Mouse (Mus musculus): ENCODE data around the gene Efl1. TPM values are rescaled to one million over a fixed set of nuclear protein-coding genes. Genes with fewer than 3 reads are reported as not detected.

The Efl1 gene
- polyA plus RNA-seq, 1 experiment from 2014 or later, result 22.7 TPM

DNA sequence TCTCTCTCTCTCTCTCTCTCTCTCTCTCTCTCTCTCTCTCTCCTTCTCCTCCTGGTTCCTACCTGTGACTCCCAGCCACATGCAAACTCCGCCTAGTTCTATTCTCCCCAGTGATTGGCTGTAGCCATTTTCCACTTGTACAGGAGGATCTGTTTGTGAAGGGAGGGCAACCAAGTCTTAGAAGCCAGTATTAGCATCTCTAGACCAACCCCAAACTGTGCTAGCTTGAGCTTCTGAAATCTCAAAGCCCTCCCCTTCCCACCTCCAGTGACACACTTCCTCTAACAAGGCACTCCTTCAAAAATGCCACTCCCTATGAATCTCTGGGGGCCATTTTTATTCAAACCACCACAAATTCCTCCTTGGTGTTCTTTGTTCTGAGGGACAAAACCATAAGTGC lies 144.7 kb downstream of the Efl1 start:
- WGBS, result 78% methylated on average over 1 of the region's 1 CpGs
- H3K9ac ChIP-seq, result no peak overlapping the region
- H3K27me3 ChIP-seq (replicated peaks), result no peaks in the 10 kb centered on the region
- H3K9me3 ChIP-seq, result no peaks in the 10 kb centered on the region
- no peaks in the 10 kb centered on the region for H3K36me3 ChIP-seq
- H3K4me2 ChIP-seq, result no peak overlapping the region
- H3K4me1 ChIP-seq, result no peaks in the 10 kb centered on the region; the same call in 1 of the 2 replicates
- ATAC-seq (ENCODE audit: insufficient read depth, low FRiP score, low read depth), result no peak
- H3K4me3 ChIP-seq (replicated peaks), result no peak overlapping the region
- no peak overlapping the region for H3K27ac ChIP-seq

DNA sequence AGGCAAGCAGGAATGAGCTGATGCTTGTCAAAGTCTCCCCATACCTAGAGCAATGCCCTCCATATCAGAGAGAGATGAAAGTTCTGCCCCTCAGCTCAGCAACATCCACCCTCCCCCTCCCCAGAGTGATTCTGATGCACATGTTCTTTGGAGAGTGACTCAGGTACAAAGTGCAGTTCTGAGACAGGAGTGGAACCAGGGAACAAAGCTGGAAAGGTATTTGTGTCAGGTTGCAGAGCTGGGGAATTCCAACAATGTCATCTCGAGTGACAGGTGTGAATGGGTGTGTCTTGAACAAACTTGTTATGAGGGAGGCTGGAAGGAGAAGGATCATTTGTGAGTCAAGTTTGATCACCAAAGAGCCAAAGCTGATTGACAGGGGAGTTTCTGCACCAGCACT lies 146.1 kb downstream of the Efl1 start:
- Histone ChIP-seq H3K9ac (no peak overlapping the region), H3K4me2 (no peak overlapping the region), H3K36me3 (no peaks in the 10 kb centered on the region), H3K4me1 (no peaks in the 10 kb centered on the region; the same call in 1 of the 2 replicates), H3K27ac (no peak overlapping the region), H3K27me3 (replicated peaks) (no peaks in the 10 kb centered on the region; the same call in 1 of the 2 replicates), H3K9me3 (no peaks in the 10 kb centered on the region), H3K4me3 (replicated peaks) (no peak overlapping the region)
- 50% methylated on average over 1 of the region's 1 CpGs for WGBS
- ATAC-seq (ENCODE audit: insufficient read depth, low FRiP score, low read depth), result peak; percentile 31; the same call in 1 of the 2 replicates

DNA sequence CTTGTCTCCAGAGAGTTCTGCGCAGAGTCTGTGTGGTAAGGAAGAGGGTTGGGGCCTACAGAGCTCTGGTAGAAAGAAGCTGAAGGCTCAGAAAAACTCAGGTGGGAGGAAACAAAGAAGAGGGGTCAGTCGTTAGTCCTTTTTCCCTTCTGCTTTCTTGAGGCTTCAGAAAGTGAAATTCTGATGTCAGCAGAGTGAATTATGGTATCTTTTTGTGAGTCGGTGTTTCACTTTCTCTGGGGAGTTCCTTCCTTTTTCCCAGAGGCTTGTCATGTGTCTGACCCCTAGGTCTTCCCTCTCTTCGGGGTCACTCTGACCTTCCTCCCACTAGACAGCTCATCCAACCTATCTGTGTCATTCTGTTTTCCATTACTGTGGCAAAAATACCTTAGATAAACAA lies 153.8 kb downstream of the Efl1 start:
- Histone ChIP-seq H3K9me3 (no peaks in the 10 kb centered on the region), H3K4me3 (replicated peaks) (no peak overlapping the region), H3K4me2 (no peak overlapping the region), H3K27ac (no peak overlapping the region), H3K36me3 (no peaks in the 10 kb centered on the region), H3K9ac (no peak overlapping the region), H3K27me3 (replicated peaks) (no peaks in the 10 kb centered on the region; the same call in 1 of the 2 replicates), H3K4me1 (no peaks in the 10 kb centered on the region)
- no peak for ATAC-seq (ENCODE audit: insufficient read depth, low FRiP score, low read depth)
- 41% methylated on average over 4 of the region's 4 CpGs for WGBS

DNA sequence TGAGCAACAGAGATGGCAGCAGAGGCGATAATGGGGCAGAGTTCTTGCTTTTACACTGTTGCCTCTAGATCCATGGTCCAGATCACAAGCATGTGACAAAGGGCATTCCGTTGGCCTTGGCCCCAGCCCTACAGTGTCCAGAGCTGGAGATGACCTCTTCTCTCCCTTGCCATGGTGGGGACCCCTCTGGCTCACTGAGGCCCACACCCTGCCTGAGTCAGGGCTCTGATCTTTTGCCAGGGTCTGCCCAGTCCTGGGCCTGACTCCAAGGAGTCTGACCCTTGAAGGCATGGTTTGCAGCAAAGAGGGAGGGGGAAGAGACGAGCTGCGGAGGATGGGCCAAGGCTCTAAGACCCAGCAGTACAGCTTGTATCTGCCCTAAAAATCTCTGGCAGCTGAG lies 159.8 kb downstream of the Efl1 start:
- no peak overlapping the region for H3K27ac ChIP-seq
- no peaks in the 10 kb centered on the region for H3K27me3 ChIP-seq (replicated peaks)
- H3K9ac ChIP-seq, result no peak overlapping the region
- 76% methylated on average over 4 of the region's 4 CpGs for WGBS
- 0 out of 2 replicates have a peak, but pooled peaks cover 6% of the 10 kb centered on the region for H3K4me1 ChIP-seq
- no peak for ATAC-seq (ENCODE audit: insufficient read depth, low FRiP score, low read depth)
- no peaks in the 10 kb centered on the region for H3K36me3 ChIP-seq
- no peaks in the 10 kb centered on the region for H3K9me3 ChIP-seq
- H3K4me3 ChIP-seq (replicated peaks), result no peak overlapping the region
- H3K4me2 ChIP-seq, result no peak overlapping the region

DNA sequence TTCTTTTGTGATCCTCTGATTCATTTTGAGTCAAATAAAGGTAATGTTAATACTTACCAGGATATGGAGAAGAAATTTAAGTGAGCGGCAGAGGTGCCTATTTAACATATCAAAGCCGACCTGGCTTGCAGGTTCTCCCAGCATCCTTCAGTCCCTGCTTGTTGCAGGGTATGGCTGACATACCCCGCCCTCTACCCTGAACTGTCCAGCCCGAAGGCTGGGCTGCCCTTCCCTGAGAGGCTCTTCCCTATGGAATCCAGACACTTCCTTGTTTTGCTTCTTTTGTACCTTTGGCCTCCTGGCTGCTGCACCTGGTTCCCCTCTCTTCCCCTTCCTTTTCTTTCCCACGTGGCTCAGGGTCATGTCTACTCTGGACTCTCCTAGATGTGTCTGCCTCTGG lies 160.7 kb downstream of the Efl1 start:
- Histone ChIP-seq H3K4me3 (replicated peaks) (no peak overlapping the region), H3K9ac (no peak overlapping the region), H3K4me2 (no peak overlapping the region), H3K9me3 (no peaks in the 10 kb centered on the region), H3K4me1 (0 out of 2 replicates have a peak, but pooled peaks cover 6% of the 10 kb centered on the region), H3K27ac (no peak overlapping the region), H3K27me3 (replicated peaks) (no peaks in the 10 kb centered on the region), H3K36me3 (no peaks in the 10 kb centered on the region)
- 55% methylated on average over 5 of the region's 5 CpGs for WGBS
- ATAC-seq (ENCODE audit: insufficient read depth, low FRiP score, low read depth), result no peak

DNA sequence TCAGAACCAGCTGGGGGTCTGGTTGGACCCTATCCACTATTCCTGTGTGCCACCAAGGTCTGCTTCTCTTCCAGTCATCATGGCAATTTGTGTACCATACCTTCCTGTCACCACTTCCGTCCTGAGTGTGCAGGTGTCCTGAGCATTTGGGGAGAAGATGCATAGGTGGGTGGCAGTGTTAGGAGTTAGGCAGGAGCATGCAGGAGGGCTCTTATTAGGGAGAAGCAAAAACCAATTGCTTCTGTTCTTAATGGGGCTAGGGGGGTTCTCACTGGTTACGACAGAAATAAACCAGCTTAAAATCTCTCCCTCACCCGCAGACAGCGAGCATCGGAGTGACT lies 162.4 kb downstream of the Efl1 start:
- no peak overlapping the region for H3K4me2 ChIP-seq
- 49% methylated on average over 5 of the region's 5 CpGs for WGBS
- H3K9ac ChIP-seq, result no peak overlapping the region
- H3K4me3 ChIP-seq (replicated peaks), result no peak overlapping the region
- no peak overlapping the region for H3K27ac ChIP-seq
- 0 out of 2 replicates have a peak, but pooled peaks cover 6% of the 10 kb centered on the region for H3K4me1 ChIP-seq
- no peaks in the 10 kb centered on the region for H3K27me3 ChIP-seq (replicated peaks)
- no peaks in the 10 kb centered on the region for H3K36me3 ChIP-seq
- no peak for ATAC-seq (ENCODE audit: insufficient read depth, low FRiP score, low read depth)
- no peaks in the 10 kb centered on the region for H3K9me3 ChIP-seq

DNA sequence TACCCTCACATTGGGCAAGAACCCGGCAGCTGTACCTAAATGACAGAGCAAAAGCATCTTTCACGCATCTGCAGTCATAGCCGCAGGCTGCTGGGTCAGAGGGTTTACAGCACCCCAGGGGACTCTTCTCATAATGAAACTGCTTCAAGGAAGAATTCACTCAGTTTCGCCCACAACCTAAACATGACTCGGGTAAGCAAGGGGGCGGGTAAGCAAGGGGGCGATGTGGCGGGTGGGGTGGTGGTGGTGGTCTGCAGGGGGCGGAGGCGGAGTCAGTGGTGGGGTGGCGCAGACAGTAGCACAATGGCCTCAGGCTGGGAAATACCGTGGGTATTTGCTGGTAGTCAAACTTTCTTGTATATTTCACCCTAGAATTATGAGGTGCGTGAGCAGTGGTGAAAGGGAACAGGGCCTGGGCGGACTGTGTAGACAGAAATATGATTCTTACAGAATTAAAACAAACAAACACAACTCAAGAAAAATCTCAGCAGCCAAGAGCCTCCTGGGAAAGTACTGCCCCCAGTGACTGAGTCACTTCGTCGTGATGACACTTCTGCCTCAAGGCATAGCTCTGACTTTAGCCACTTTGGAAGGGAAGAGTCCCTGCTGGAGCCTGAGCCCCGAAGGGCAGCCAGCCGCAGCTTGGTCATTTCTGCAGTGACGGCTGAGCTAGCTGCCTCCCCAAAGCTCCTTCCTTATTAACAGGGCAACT lies 162.9 kb downstream of the Efl1 start:
- no peaks in the 10 kb centered on the region for H3K27me3 ChIP-seq (replicated peaks)
- no peak for ATAC-seq (ENCODE audit: insufficient read depth, low FRiP score, low read depth)
- H3K27ac ChIP-seq, result no peak overlapping the region
- H3K4me2 ChIP-seq, result no peak overlapping the region
- H3K4me3 ChIP-seq (replicated peaks), result no peak overlapping the region
- WGBS, result 33% methylated on average over 19 of the region's 19 CpGs
- 0 out of 2 replicates have a peak, but pooled peaks cover 6% of the 10 kb centered on the region for H3K4me1 ChIP-seq
- H3K9ac ChIP-seq, result no peak overlapping the region
- H3K36me3 ChIP-seq, result no peaks in the 10 kb centered on the region
- H3K9me3 ChIP-seq, result no peaks in the 10 kb centered on the region

DNA sequence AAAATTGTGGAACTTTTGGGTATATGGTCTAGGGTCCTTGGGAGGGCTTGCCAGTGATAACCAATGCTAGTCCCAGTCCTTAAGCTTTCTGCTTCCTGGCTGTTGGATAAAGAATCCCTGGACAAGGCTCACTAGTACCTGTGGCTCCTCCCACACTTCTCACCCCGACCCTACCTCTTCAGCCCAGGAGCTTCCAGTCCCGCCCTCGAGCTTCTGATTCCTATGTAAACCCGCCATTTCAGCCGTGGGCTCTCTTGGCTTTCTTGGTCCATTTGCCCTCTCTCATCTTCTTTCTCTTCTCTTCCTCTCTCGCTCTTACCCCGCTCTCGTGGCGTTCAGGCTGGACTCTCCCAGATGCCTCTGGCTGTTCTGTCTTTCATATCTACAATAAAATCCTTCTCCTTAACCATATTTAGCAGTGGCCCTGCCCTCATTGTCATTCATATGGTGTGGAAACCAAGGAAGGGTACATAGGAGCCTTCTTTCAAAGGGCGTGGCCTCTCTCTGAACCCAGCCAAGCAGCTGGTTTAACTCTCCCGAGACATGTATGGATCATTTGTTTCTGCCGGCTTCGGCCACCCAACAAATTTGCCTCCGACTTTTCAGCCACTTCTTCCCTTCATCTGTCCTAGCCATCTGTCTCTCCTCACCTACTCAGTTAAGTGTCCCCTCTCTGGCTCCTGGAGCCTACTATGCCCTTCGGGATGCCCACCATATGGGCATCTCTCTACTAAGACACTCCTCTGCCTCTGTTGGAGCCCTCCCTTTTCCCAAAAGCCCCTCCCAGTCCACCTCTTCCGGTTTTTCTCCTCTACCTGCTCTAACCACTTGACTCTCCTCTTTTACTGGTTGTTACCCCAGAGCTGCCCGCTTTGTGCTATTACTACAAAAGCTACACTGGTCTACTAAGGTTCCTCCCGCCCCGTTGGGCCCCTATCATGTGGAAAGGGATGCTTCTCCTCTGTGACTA lies 164.1 kb downstream of the Efl1 start:
- no peaks in the 10 kb centered on the region for H3K9me3 ChIP-seq
- WGBS, result 74% methylated on average over 19 of the region's 19 CpGs
- 0 out of 2 replicates have a peak, but pooled peaks cover 6% of the 10 kb centered on the region for H3K4me1 ChIP-seq
- no peak overlapping the region for H3K27ac ChIP-seq
- no peaks in the 10 kb centered on the region for H3K36me3 ChIP-seq
- no peaks in the 10 kb centered on the region for H3K27me3 ChIP-seq (replicated peaks)
- no peak overlapping the region for H3K4me3 ChIP-seq (replicated peaks)
- H3K4me2 ChIP-seq, result no peak overlapping the region
- H3K9ac ChIP-seq, result no peak overlapping the region
- no peak for ATAC-seq (ENCODE audit: insufficient read depth, low FRiP score, low read depth)

DNA sequence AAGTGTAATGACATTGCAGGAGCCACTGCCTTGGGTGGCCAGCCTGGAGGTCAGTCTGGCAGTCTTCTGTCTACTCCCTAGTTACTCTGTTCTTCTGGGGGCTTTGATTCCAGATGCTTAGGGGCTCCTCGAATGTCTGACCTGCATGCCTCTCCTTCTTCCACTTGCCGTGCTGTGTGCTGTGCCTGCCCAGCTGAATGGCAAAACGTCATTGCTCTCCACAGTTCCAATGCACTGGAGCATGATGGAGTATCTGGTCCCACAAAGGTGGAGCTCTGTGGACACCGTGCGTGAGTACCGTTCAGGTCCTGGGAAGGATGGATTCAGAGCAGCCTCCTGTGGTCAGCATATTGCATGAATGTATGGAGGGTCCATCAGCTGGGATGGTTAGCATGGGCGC lies 171.1 kb downstream of the Efl1 start:
- no peak overlapping the region for H3K4me3 ChIP-seq (replicated peaks)
- H3K4me1 ChIP-seq, result no peaks in the 10 kb centered on the region
- H3K9ac ChIP-seq, result no peak overlapping the region
- H3K4me2 ChIP-seq, result no peak overlapping the region
- H3K27ac ChIP-seq, result no peak overlapping the region
- H3K9me3 ChIP-seq, result no peaks in the 10 kb centered on the region
- H3K36me3 ChIP-seq, result no peaks in the 10 kb centered on the region
- H3K27me3 ChIP-seq (replicated peaks), result no peaks in the 10 kb centered on the region
- WGBS, result 89% methylated on average over 7 of the region's 7 CpGs
- no peak for ATAC-seq (ENCODE audit: insufficient read depth, low FRiP score, low read depth)

DNA sequence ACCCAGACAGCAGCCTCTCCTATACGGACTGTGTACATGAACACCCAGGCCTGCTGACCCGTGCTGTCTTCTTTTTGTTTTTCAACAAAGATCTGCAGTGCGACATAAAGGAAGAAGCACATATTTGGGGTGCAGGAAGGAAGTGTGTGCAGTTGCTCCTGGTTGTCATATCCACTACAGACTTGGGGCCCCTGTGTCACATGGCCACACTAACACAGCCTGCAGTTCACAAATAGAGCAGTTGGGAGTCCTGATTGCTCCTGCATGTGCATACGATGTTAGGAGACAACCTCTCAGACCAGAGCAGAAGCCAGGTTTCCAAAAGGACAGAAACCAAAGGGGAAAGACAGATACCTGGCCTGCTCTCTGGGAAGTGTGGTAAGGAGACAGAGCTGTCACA lies 172.2 kb downstream of the Efl1 start:
- H3K9ac ChIP-seq, result no peak overlapping the region
- WGBS, result 51% methylated on average over 4 of the region's 4 CpGs
- no peaks in the 10 kb centered on the region for H3K27me3 ChIP-seq (replicated peaks)
- no peak overlapping the region for H3K4me2 ChIP-seq
- H3K9me3 ChIP-seq, result no peaks in the 10 kb centered on the region
- no peaks in the 10 kb centered on the region for H3K4me1 ChIP-seq
- H3K27ac ChIP-seq, result no peak overlapping the region
- no peaks in the 10 kb centered on the region for H3K36me3 ChIP-seq
- no peak overlapping the region for H3K4me3 ChIP-seq (replicated peaks)
- ATAC-seq (ENCODE audit: insufficient read depth, low FRiP score, low read depth), result no peak

DNA sequence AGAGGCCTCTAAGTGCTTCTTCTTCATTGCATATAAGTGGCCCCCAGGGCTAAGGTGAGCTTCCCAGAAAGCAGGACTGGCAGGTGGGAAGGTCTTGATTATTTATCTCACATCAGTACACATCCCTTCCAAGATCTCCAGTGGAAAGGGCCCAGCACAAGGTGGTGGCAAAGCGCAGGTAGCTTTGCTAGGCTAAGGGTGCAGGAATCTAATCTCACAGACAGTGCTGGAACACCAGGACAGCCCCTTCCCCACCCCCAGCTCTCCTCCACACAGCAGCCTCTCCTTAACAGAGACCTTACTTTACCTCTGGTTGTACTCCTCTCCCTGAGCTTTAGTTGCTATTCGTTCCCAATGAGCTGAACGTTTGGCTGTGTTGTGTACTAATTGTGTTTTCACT lies 173.1 kb downstream of the Efl1 start:
- 67% methylated on average over 3 of the region's 3 CpGs for WGBS
- no peaks in the 10 kb centered on the region for H3K27me3 ChIP-seq (replicated peaks)
- H3K4me2 ChIP-seq, result no peak overlapping the region
- H3K9me3 ChIP-seq, result no peaks in the 10 kb centered on the region
- H3K4me3 ChIP-seq (replicated peaks), result no peak overlapping the region
- H3K27ac ChIP-seq, result no peak overlapping the region
- ATAC-seq (ENCODE audit: insufficient read depth, low FRiP score, low read depth), result no peak
- no peaks in the 10 kb centered on the region for H3K4me1 ChIP-seq
- no peaks in the 10 kb centered on the region for H3K36me3 ChIP-seq
- H3K9ac ChIP-seq, result no peak overlapping the region

DNA sequence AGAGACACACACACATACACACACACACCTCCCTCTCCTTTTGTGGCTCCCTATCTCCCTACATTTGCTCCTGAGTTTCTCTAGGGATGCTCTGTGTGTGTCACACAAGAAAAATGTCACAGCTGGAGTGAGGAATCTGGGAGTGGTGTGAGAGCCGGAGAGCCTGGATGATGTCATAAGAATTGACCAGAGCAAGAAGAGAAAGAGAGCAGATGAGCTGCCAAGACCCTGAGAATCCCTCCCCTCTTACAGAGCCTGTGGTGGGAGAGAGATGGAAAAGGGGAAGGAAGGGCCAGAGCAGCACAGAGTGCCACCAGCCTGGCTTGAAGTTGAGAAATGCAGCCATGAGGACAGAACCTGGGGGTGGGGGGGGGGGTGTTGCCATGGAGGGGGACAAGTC lies 174.1 kb downstream of the Efl1 start:
- H3K9me3 ChIP-seq, result no peaks in the 10 kb centered on the region
- 25% methylated on average over 1 of the region's 1 CpGs for WGBS
- no peak overlapping the region for H3K9ac ChIP-seq
- H3K4me3 ChIP-seq (replicated peaks), result no peak overlapping the region
- H3K4me2 ChIP-seq, result no peak overlapping the region
- no peaks in the 10 kb centered on the region for H3K27me3 ChIP-seq (replicated peaks)
- ATAC-seq (ENCODE audit: insufficient read depth, low FRiP score, low read depth), result no peak
- no peak overlapping the region for H3K27ac ChIP-seq
- H3K4me1 ChIP-seq, result no peaks in the 10 kb centered on the region
- H3K36me3 ChIP-seq, result no peaks in the 10 kb centered on the region

All from stomach, embryonic 15.5 days (tissue).